In genomic region chr1:88562361-88562760, GRCm38 (mm10) we compare ENCODE assay signal across 8 mouse cellular contexts. TPM values are rescaled to one million over a fixed set of nuclear protein-coding genes. Genes with fewer than 3 reads are reported as not detected.
DNase-seq lines count a peak whose midpoint lies in the region; ATAC-seq and TF ChIP-seq lines count a peak whose summit lies in the region.

No protein-coding gene starts in this region.

- TF ChIP-seq POLR2A in small intestine, adult 2 months (IDR thresholded peaks at IDR 0.05; ENCODE audit: low read depth, low read length): no peak

- 36% methylated on average over 3 of the region's 3 CpGs for WGBS in small intestine, adult 2 months

- peak; percentile 50 for DNase-seq in adipocyte (ENCODE audit: low spot score)
- DNase-seq in cerebellum, adult 9-11 months: peak; percentile 55
- peak; percentile 75 to 80 for DNase-seq in frontal cortex, postnatal 36 days (ENCODE audit: low spot score in 2 of 2)
- peak; percentile 77 to 89 for DNase-seq in left cerebral cortex, adult 18-20 months (ENCODE audit: low spot score in 2 of 2)
- no peak for DNase-seq in MN1 (ENCODE audit: low spot score)

- no peaks in the 10 kb centered on the region for H3K36me3 ChIP-seq in small intestine, adult 2 months (ENCODE audit: control insufficient read depth, insufficient read depth, low read length)

- H3K27me3 ChIP-seq in small intestine, adult 2 months (ENCODE audit: control insufficient read depth, insufficient read depth, low read length): no peaks in the 10 kb centered on the region

- peak; percentile 91 for ATAC-seq in inflammation-experienced regulatory T-cells, adult 6 months
- ATAC-seq in megakaryocyte progenitor cell, adult 5-6 weeks (replicated peaks; ENCODE audit: poor library complexity): peak; percentile 86

- H3K4me1 ChIP-seq in small intestine, adult 2 months (ENCODE audit: control insufficient read depth, insufficient read depth, insufficient read length, low read length): no peaks in the 10 kb centered on the region

- TF ChIP-seq CTCF in small intestine, adult 2 months (IDR thresholded peaks at IDR 0.05; ENCODE audit: extremely low read depth, insufficient read length, insufficient replicate concordance, low read depth, low read length): peak; percentile 75; the same call in 1 of the 2 replicates

- no peak overlapping the region for H3K4me3 ChIP-seq in small intestine, adult 2 months (ENCODE audit: low read depth, low read length)

- no peak overlapping the region for H3K27ac ChIP-seq in small intestine, adult 2 months (ENCODE audit: insufficient read depth, low read depth, low read length)

RNA-seq across cellular contexts. Expression of gene Glrp1, which starts 52.5 kb away (rescaled TPM):
- not detected for polyA plus RNA-seq in inflammation-experienced regulatory T-cells, adult 6 months (2017; shearing (Covaris generic))
- total RNA-seq in left cerebral cortex, adult 18-20 months (2021): not detected
- total RNA-seq in megakaryocyte progenitor cell, adult 5-6 weeks (2015): 1.8 and 3.0 TPM in 2 replicates
- total RNA-seq in megakaryocyte progenitor cell, adult 5-6 weeks (2017): 1.3 TPM in 2 replicates
- polyA plus RNA-seq in small intestine, adult 2 months (2012; rRNA removed): not detected in 2 replicates
